Mouse (Mus musculus) cerebellum, postnatal 10 days (tissue): ENCODE measurements at regions not wholly inside any gene's neighbourhood (a gene's known extent, or its start where the extent isn't known, plus 50 kb on each side); places are given as distances from the start of the nearest gene placed in this dataset.
A peak's percentile ranks its signal among the peaks of the same experiment; 100 is the strongest.

Experiments
- DNase-seq, 2 experiments: peaks; one replicate each; pipeline ENCODE4 v3.0.0; 2021; ENCODE audit warnings: mixed read lengths in 2 of 2

GRCm38 (mm10) chr15:62568788-62569713 lies 1275.9 kb downstream of the Gsdmc2 start:
- DNase-seq = no peak

GRCm38 (mm10) chr15:62567431-62567830 lies 1277.5 kb downstream of the Gsdmc2 start:
- DNase-seq = no peak

GRCm38 (mm10) chr15:62566106-62566511 lies 1278.9 kb downstream of the Gsdmc2 start:
- DNase-seq = peak; percentile 66 to 77

GRCm38 (mm10) chr15:62533233-62533632 lies 1311.7 kb downstream of the Gsdmc2 start:
- DNase-seq = peak; percentile 4 to 11

GRCm38 (mm10) chr15:62528975-62529374 lies 1316.0 kb downstream of the Gsdmc2 start:
- no peak for DNase-seq

GRCm38 (mm10) chr15:62524628-62525027 lies 1320.3 kb downstream of the Gsdmc2 start:
- no peak for DNase-seq

GRCm38 (mm10) chr15:62524135-62524534 lies 1320.8 kb downstream of the Gsdmc2 start:
- DNase-seq = no peak

GRCm38 (mm10) chr15:62513462-62513861 lies 1331.5 kb downstream of the Gsdmc2 start:
- no peak for DNase-seq

- no peak for DNase-seq
Observed at GRCm38 (mm10) chr15:62511461-62511860, 1333.5 kb downstream of the Gsdmc2 start.

GRCm38 (mm10) chr15:62503866-62504265 lies 1341.1 kb downstream of the Gsdmc2 start:
- peak; percentile 4 to 10 for DNase-seq

GRCm38 (mm10) chr15:62500966-62501365 lies 1344.0 kb downstream of the Gsdmc2 start:
- DNase-seq = no peak

GRCm38 (mm10) chr15:62500522-62500921 lies 1344.5 kb downstream of the Gsdmc2 start:
- no peak for DNase-seq

- DNase-seq = peak; percentile 71 to 79
Observed at GRCm38 (mm10) chr15:62496193-62496592, 1348.8 kb downstream of the Gsdmc2 start.

- no peak for DNase-seq
Observed at GRCm38 (mm10) chr15:62492350-62492749, 1352.6 kb downstream of the Gsdmc2 start.

- no peak for DNase-seq
Observed at GRCm38 (mm10) chr15:62490548-62490947, 1354.4 kb downstream of the Gsdmc2 start.

GRCm38 (mm10) chr15:62486540-62486939 lies 1358.4 kb downstream of the Gsdmc2 start:
- no peak for DNase-seq

- DNase-seq = no peak
Observed at GRCm38 (mm10) chr15:62484350-62484749, 1360.6 kb downstream of the Gsdmc2 start.

- no peak for DNase-seq
Observed at GRCm38 (mm10) chr15:62483534-62483933, 1361.4 kb downstream of the Gsdmc2 start.

GRCm38 (mm10) chr15:62482357-62482756 lies 1362.6 kb downstream of the Gsdmc2 start:
- DNase-seq = no peak

GRCm38 (mm10) chr15:62477779-62478178 lies 1367.2 kb downstream of the Gsdmc2 start:
- no peak for DNase-seq

GRCm38 (mm10) chr15:62476452-62476851 lies 1368.5 kb downstream of the Gsdmc2 start:
- no peak for DNase-seq

- no peak for DNase-seq
Observed at GRCm38 (mm10) chr15:62470683-62471331, 1374.2 kb downstream of the Gsdmc2 start.

GRCm38 (mm10) chr15:62468076-62468475 lies 1376.9 kb downstream of the Gsdmc2 start:
- no peak for DNase-seq

- no peak for DNase-seq
Observed at GRCm38 (mm10) chr15:62466856-62467255, 1378.1 kb downstream of the Gsdmc2 start.
